Mouse (Mus musculus): ENCODE data around the gene Kif1b. TPM values are rescaled to one million over a fixed set of nuclear protein-coding genes. Genes with fewer than 3 reads are reported as not detected.

The Kif1b gene
- total RNA-seq, 2 experiments from 2014 or later = 266 to 283 TPM

DNA sequence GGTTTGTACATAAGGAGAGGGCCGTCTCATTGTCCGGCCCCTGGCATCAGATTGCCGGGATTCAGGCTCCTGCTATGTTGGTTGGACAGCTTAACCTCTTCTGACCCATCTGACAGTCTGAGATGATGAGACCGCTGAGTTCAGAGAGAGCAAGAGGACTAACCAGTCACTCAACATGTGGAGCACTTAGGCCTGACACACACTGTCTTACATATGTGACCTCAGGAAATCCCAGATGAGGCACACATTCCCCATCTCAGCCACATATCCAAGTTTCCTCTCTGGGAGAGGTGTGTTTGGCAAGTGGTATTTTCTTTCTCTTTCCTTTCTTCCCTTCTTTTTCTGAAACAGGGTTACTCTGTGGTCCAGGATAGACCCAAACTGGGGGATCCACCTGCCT is 162.3 kb downstream of the Kif1b start:
- no peak for DNase-seq (ENCODE audit: low spot score in 2 of 2)

DNA sequence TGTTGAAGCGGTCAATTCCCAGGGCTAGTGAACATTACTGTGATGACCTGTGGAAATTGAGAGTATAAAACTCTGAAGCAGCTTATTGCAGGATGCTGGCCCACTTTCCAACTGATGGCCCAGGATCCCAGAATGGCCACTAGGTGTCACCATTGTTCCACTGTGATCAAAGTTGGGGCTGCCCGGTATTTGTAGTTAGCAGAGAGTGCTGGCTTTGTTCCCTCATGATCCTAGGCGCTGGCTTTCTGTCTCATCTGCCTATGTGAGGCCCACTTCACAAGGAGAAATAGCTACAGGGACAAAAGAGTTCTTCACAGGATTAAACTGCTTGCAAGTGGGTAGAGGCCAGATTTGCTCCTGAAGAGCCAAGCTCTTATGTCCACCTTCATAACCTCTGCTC is 163.0 kb downstream of the Kif1b start:
- DNase-seq (ENCODE audit: low spot score in 2 of 2) = peak; percentile 68 to 77

DNA sequence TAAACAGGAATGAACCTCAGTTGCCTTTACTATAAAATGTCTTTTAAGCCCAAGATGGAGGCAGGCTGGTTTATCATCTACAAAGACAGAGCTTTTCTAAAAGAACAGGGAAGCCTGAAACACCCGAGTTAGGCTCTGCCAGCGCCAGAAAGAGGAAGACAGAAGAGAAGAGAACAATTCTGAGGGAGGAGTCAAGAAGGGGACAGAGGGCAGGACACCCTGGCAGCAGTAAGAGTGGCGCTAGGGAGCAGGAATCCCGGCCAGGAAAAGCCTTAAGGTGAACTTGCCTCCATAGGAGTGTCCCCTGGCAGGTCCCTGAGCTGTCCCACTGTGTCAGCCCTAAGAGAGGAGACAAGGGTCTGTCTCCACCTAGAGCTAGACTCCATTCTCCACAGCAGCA is 163.9 kb downstream of the Kif1b start:
- DNase-seq (ENCODE audit: low spot score in 2 of 2) = no peak

DNA sequence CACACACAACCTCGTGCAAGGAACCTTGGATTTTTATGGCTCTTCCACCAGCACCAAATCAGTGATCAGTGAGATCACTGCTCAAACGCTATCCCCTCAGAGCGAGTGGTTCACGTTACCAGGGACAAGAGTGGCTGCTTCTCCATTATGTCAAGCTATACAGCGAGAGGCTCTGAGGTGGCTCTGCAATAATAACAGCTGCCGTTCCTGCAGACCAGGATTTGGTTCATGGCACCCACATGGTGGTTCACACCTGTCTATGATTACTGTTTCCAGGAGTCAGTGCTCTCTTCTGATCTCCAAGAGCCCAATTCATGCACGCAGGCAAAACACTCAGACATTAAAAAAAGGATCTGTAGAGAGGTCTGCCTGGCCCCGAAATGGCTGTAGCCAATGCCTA is 169.0 kb downstream of the Kif1b start:
- DNase-seq (ENCODE audit: low spot score in 2 of 2) = no peak

DNA sequence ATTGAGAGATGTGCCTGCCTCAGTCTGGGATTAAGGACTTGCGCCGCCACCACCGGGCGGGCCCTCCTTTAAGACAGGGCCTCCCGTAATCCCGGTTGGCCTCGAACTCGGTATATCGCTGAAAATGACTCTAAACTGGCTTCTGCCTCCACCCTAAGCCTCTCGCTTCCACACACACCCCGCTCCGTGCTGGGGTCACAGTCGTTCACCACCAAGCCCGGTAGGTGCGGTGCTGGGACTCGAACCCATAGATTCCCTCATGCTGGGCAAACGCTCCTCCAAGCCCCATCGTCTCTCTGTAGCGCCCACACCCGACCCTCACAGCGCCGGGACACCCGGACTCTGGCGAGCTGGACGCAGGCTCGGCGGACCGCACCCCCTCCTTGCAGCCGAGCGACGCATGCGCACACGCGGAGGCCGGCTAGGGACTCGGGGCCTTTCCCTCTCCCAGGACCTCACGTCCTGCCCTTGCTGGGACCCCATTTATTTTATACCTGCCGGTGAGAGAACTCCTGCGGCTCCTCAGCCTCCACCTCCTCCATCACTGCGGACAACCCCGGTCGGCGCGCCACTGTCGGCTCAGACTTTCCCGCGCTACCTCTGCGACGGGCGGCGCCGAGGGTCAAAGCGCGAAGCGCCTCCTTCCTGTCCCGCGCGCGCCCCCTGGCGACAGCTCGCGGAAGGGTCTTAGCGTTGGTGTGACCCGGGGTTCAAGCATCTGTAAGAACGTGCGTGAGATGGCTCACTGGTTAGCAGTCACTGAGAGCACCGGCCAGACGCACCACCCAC is 170.3 kb downstream of the Kif1b start, which contains the start of gene Cenps:
TSS of gene Cenps (minus strand) at position 648 of the 789 bp plus-strand sequence.
- DNase-seq (ENCODE audit: low spot score in 2 of 2) = peak; percentile 86 to 93

DNA sequence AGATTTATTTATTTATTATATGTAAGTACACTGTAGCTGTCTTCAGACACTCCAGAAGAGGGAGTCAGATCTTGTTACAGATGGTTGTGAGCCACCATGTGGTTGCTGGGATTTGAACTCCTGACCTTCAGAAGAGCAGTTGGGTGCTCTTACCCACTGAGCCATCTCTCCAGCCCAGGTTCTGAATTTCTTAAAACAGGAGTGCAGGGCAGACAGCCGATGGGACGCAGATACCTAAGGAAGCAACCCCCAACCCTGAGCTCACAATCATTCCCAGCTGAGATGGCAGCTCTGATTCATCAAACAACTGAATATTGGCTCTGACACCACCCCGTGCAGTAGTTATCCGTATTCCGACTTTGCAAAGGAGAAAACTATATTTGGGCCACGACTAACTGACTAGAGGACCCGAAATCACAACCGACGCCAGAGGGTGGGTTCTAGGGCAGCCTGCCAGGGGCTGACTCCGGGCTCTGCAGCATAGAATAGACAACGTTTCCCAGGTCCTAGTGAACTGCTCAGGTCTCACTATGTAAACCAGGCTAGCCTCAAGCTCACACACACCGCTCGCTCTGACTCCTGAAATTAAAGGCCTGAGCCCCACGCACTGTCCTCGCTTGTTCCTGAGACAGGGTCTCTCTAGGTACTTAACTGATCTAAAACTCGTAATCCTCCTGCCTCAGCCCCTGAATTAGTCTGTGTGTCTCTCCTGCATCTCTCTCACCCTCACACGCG is 171.2 kb downstream of the Kif1b start:
- DNase-seq (ENCODE audit: low spot score in 2 of 2) = no peak

DNA sequence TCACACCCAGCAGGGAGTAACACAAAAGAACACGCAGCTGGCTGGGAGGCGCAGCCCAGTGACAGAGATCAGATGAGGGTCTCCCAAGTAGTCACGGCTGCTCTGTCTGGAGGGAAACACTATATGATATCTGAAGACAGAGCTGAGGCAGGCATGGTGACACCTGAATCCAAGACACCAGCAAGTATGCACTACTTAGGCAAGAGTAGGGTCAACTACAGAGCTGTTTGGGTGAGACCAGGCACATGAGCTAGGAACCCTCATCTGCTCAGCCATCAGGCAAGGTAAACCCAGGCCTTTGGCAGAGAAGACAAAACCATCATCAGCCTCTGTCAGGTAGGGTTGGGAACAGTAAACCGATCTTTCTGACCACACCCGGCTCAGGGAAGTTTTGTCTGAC is 174.1 kb downstream of the Kif1b start:
- DNase-seq (ENCODE audit: low spot score in 2 of 2) = no peak

DNA sequence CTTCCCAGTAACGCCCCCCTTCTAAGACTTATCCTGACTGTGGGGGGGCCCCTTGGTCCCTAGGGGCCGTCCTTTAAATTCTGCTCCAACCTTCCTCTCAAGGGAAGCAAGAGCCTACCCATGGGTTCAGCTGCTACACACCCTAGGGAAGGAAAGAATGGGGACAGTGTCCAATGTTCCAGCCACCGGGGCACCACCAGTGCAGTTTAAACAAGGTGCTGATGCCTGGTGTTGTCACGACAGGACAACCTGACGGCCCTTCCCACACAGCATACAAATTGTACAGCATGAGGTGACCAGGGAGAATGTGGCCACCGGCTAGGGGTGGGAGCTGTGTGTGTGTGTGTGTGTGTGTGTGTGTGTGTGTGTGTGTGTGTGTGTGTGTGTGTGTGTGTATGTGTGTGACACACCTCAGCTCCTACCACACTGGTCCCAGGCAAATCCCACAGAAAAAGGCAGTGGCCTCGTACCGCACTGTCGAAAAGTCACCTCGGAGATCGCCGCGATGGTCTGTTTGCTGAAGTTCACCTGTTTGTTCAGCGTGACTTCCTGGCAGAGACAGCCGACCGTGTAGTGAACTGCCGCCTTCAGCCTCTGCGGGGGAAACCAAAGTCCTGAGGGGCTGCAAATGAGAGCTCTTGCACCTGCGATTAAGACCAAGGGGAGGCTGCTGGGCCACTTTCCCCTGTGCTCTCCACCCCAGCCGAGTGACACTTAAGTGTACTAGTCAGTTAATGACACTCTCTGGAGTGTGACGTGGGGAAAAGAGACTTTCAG is 175.5 kb downstream of the Kif1b start:
- no peak for DNase-seq (ENCODE audit: low spot score in 2 of 2)

DNA sequence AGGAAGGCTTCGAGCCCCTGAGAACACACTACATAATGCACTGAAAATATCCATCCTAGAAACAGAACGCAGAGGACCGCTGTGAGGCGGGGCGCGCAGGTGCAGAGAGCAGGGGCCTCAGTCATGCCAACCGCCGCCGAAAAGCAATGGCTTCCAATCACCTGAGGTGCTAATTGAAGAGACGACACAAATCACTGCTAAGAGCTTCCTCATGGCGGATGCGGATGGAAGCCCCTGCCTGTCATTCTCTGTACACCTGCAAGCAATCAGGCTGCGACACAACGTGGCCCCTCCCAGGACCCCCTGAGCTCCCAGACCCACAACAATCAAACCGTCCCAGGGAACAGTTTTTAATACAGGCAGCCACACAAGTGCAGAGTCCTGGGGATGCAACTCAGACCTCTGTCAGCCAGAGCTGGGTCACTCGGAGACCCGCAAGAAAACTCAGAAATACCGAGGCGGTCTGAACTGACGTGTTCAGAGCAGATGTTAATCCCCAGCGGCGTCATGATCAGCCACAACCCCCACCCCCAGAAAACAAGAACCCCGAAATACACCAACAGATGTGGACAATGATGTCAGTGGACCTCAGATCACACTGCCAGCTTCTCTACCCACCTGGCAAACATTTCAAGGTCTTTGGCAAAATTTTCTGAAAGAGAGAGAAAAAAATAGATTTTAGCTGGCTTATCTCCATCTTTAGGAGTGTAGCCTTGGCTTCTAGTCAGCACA is 176.3 kb downstream of the Kif1b start:
- no peak for DNase-seq (ENCODE audit: low spot score in 2 of 2)

DNA sequence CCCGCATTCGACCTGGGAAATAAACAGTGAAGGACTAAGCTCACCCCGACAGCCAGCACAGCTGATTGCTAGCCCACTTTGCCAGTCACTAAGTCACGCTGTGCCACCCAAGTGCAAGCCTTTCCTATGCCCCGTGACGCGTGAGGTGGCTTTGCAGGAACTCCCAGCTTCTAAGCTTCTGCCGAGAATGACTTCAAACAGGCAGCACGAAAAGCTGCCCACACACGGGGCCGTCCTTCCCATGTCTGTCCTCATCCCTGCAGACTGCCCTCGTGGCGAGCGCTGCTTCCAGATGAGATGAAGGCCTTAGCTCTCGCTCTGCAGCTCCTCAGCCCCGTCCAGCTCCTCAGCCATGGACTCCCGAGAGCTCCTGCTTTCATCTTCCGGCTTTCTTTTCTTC is 179.0 kb downstream of the Kif1b start:
- DNase-seq (ENCODE audit: low spot score in 2 of 2) = no peak

DNA sequence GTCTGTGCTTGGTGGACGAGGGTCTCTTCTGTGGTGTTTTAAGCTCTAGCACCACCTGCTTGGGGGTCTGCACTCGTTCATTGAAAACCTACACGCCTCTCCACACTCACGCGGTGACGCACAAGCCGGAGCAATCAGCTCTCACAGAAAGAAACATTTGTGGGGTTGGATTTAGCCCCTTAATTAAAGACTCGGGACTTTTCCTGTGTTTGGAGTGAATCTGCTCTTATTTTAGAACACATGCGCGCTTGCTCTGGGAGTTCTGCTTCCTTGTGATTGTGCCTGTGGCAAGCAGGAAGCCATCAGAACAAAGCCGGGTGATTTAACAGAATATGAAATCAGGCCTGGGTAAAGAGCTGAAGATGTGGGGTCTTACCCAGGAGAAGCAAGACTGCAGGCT is 180.8 kb downstream of the Kif1b start, which contains the start of gene Cort:
TSS of gene Cort (minus strand) at position 101 of the 400 bp plus-strand sequence.
- no peak for DNase-seq (ENCODE audit: low spot score in 2 of 2)

Other genes starting within 250 kb of the Kif1b start
- 10 to 100 TPM; 29.0 to 30.3 TPM for gene Pex14, start 207.8 kb downstream of the Kif1b start, total RNA-seq (2021)
- 10 to 100 TPM; 33.0 TPM for gene Dffa, start 203.5 kb downstream of the Kif1b start, total RNA-seq (2021)
- 1 to 10 TPM in 1 of 2 experiments, under 1 TPM in 1; 0.41 to 1.4 TPM for gene Cort, start 180.9 kb downstream of the Kif1b start, total RNA-seq (2021)
- gene Cenps, start 170.1 kb downstream of the Kif1b start, total RNA-seq (2021) = 10 to 100 TPM; 12.5 to 12.7 TPM
- 10 to 100 TPM; 42.5 to 47.9 TPM for gene Pgd, start 140.9 kb downstream of the Kif1b start, total RNA-seq (2021)
- gene Ube4b, start 119.1 kb upstream of the Kif1b start, total RNA-seq (2021) = 10 to 100 TPM; 77.9 to 86.7 TPM
- gene Rbp7, start 147.3 kb upstream of the Kif1b start, total RNA-seq (2021) = 10 to 100 TPM; 11.0 to 13.5 TPM
- gene Tmem274, start 169.7 kb upstream of the Kif1b start, total RNA-seq (2021) = not detected
- 10 to 100 TPM; 12.9 to 13.0 TPM for gene Nmnat1, start 177.5 kb upstream of the Kif1b start, total RNA-seq (2021)
- gene Lzic, start 177.5 kb upstream of the Kif1b start, total RNA-seq (2021) = 10 to 100 TPM; 25.0 to 27.6 TPM
- gene Ctnnbip1, start 210.5 kb upstream of the Kif1b start, total RNA-seq (2021) = 100 to 1,000 TPM in 1 of 2 experiments, 10 to 100 TPM in 1; 93.5 to 100 TPM

All from gastrocnemius, postnatal 4 days (tissue).